Mouse (Mus musculus) E14TG2a.4 (cell line): ENCODE data around the gene Gm20458.

ENCODE experiments used
- H3K27me3 ChIP-seq: 2 replicates; pipeline ENCODE4 v1.6.1; 2014; ENCODE audit warnings: low read length, control low read depth; ENCODE audit not compliant: insufficient read depth
- H3K36me3 ChIP-seq: 2 replicates; pipeline ENCODE4 v1.6.1; 2014; ENCODE audit warnings: low read length, control low read depth; ENCODE audit not compliant: insufficient read depth
- H3K4me1 ChIP-seq: replicated peaks from 2 replicates; pipeline ENCODE4 v1.6.1; 2014; ENCODE audit warnings: low read depth, low read length, control low read depth
- H3K4me3 ChIP-seq: replicated peaks from 2 replicates; pipeline ENCODE4 v1.5.1; 2014; ENCODE audit warnings: mild to moderate bottlenecking, low read length
- H3K9me3 ChIP-seq: 2 replicates; pipeline ENCODE4 v1.6.1; 2014; ENCODE audit warnings: low read length, control low read depth
- CTCF ChIP-seq: conservative IDR thresholded peaks from 2 replicates; pipeline ENCODE4 v1.5.1; 2014; ENCODE audit warnings: low read length
- NANOG ChIP-seq: IDR thresholded peaks from 2 replicates; pipeline ENCODE4 v1.6.1; 2014; ENCODE audit warnings: borderline replicate concordance, low read length, mixed read lengths
- POU5F1 ChIP-seq: IDR thresholded peaks from 2 replicates; pipeline ENCODE4 v1.6.1; 2014; ENCODE audit warnings: low read length, borderline replicate concordance

Gm20458 gene

DNA sequence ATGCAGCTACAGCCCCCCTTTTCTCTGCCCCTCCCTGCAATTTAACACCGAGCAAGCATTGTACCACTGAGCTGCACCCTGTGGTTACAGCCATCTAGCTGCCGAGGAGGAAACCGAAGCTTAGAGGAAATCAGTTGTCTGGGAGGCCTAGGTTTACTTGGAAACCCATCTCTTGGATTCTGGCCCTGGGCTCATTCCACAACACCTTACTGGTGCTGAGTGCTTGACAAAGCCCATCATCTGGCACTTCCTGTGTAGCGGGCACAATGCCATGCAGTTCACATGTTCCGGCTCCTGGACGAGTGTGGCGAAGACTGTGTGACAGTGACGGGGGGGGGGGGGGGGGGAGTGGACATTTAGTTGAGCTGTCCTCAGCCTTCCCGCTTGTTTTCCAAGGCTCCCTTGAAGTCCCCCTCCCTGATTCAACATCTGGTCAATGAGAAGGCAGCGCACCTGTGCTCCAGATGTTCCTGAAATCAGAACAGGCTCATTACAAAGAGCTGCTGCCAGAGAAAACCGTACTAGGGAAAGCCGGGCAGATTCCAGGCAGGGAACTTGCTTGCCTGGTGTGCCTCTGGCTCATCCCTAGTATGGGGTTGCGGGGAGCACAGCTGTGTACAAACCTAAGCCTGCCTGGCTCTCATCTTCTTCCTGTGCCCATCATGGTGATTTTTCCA lies 8.6 kb upstream of the Gm20458 start:
- TF ChIP-seq NANOG (peak; percentile 3; the same call in 1 of the 2 replicates), POU5F1 (no peak)
- no peaks in the 10 kb centered on the region for H3K36me3 ChIP-seq
- H3K4me1 ChIP-seq, result peaks cover 66% of the 10 kb centered on the region
- H3K9me3 ChIP-seq, result 0 out of 2 replicates have a peak, but pooled peaks cover 3% of the 10 kb centered on the region
- H3K27me3 ChIP-seq, result peaks cover 13% of the 10 kb centered on the region; the same call in 1 of the 2 replicates
- 0 out of 2 replicates have a peak overlapping the region, but pooled peaks have one; percentile 10 for H3K4me3 ChIP-seq

DNA sequence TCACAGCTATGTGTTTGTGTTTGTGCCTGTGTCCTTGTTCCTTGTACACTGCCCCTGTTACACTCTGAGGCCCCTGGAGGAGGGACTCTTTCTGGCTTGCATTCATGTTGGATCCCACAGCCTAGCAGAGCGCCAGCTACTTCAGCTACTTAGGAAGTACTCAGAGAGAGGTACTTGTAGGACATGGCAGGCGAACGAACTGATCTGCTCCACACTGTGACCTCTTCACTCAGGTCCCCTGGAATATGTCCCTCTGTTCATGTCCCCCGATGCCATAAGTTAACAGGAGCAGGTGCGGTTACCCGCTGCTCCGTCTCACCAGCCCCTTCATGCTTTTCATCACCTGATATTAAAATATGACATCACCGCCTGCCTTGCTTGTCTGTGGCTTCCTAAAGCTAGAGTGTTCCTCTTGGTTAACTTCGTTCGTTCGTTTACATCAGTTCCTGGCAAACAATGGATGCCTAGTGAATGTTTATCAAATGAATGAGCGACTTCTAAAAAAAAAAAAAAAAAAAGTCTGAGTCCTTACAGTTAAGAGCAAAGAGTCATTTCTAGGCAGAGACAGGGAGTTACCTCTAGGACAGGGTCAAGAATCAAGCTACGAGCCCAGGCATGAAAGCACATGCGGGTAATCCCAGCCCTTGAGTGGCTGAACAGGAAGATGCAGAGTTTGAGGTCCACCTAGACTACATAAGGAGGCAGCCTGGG lies 7.6 kb upstream of the Gm20458 start:
- H3K4me3 ChIP-seq, result no peak overlapping the region
- peaks cover 74% of the 10 kb centered on the region for H3K4me1 ChIP-seq
- TF ChIP-seq CTCF, result no peak
- TF ChIP-seq POU5F1, result no peak
- TF ChIP-seq NANOG, result no peak
- H3K36me3 ChIP-seq, result no peaks in the 10 kb centered on the region
- H3K9me3 ChIP-seq, result 0 out of 2 replicates have a peak, but pooled peaks cover 3% of the 10 kb centered on the region
- peaks cover 13% of the 10 kb centered on the region; the same call in 1 of the 2 replicates for H3K27me3 ChIP-seq

DNA sequence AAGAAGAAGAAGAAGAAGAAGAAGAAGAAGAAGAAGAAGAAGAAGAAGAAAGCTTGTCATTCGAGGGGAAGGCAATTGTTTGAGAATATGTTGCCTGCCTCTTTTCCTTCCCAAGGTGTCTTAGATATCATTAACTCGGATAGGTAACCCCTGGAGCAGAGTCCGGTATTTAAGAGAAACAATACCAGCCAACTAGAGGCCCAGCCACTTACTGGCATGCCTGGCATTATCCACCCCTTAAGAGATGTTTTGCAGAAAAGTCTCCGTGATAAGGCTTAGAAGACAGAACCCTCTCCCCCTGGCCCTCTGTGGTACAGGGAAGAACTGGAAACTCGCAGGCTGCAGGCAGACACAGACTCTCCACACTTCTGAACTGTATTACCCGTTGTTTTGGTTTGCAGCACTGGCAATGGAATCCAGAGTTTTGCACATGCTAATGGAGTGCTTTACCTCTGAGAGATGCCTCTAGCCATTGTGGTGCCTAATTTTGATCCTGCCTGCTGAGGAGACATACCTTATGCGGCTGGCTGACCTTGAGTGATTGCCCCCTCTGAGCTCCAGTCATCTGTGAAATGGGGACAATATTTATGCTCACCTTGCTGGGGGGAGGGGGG lies 6.8 kb upstream of the Gm20458 start:
- H3K9me3 ChIP-seq, result 0 out of 2 replicates have a peak, but pooled peaks cover 3% of the 10 kb centered on the region
- H3K36me3 ChIP-seq, result no peaks in the 10 kb centered on the region
- peaks cover 10% of the 10 kb centered on the region; the same call in 1 of the 2 replicates for H3K27me3 ChIP-seq
- no peak for TF ChIP-seq CTCF
- no peak for TF ChIP-seq POU5F1
- TF ChIP-seq NANOG, result no peak
- H3K4me1 ChIP-seq, result peaks cover 81% of the 10 kb centered on the region
- H3K4me3 ChIP-seq, result no peak overlapping the region

DNA sequence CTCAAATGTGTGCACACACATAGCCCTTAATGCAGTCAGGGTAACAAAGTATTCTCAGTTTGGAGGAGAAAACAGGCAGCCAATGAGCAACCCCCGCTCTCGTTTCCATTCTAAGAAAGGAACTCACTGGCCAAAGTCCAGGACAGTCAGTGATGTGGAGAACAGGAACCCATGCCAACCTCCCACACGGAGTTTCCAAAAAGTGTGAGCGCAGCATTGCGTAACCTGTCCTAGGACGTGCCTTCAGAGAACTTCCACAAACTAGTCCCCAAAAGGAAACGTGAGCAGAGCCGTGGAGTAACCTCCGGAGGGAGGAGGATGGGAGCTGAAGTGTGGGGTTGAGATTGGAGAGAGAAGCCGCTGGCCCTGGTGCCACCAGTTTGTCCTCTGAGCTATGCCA lies 5.9 kb upstream of the Gm20458 start:
- H3K4me1 ChIP-seq, result peaks cover 81% of the 10 kb centered on the region
- no peak for TF ChIP-seq POU5F1
- no peak for TF ChIP-seq NANOG
- TF ChIP-seq CTCF, result no peak
- H3K27me3 ChIP-seq, result 0 out of 2 replicates have a peak, but pooled peaks cover 3% of the 10 kb centered on the region
- no peak overlapping the region for H3K4me3 ChIP-seq
- no peaks in the 10 kb centered on the region for H3K36me3 ChIP-seq
- 0 out of 2 replicates have a peak, but pooled peaks cover 3% of the 10 kb centered on the region for H3K9me3 ChIP-seq

DNA sequence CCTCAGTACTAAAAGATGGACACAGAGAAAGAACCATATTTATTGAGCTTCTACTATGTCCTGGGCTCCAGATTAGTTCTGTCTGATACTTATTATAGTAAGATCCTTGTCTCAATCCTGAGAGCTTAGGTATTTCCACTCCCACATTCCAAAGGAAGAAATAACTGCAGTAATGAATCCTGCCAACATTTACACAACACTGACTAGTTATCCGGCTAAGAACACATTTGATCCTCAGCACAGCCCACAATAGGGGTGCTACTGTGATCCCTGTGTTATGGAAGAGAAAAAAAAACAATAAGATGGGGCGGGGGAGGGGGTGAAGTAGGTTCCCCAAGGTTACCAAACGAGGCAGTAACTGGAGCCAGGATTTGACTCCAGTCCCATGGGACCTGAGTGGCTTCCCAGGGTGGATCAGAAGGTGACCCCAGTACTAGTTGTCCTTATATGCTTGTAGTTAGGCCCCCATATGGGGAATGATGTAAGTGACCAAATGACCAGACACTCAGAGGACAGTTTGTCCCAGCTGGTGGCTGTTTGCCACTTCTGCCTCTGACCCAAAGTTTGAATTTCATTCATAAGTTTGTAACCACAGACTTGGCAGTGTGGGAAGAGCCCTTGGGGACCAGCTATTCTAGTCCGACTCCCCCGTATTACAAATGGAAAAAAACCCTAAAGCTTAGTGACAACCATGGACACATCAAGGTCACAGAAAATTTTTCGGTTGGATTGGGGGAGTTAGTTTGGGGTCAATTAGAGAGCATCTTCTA lies 5.2 kb upstream of the Gm20458 start:
- H3K4me1 ChIP-seq, result peaks cover 80% of the 10 kb centered on the region
- 0 out of 2 replicates have a peak, but pooled peaks cover 3% of the 10 kb centered on the region for H3K27me3 ChIP-seq
- no peak overlapping the region for H3K4me3 ChIP-seq
- H3K9me3 ChIP-seq, result no peaks in the 10 kb centered on the region
- TF ChIP-seq POU5F1, result no peak
- TF ChIP-seq CTCF, result no peak
- TF ChIP-seq NANOG, result peak; percentile 32; the same call in 1 of the 2 replicates
- no peaks in the 10 kb centered on the region for H3K36me3 ChIP-seq

DNA sequence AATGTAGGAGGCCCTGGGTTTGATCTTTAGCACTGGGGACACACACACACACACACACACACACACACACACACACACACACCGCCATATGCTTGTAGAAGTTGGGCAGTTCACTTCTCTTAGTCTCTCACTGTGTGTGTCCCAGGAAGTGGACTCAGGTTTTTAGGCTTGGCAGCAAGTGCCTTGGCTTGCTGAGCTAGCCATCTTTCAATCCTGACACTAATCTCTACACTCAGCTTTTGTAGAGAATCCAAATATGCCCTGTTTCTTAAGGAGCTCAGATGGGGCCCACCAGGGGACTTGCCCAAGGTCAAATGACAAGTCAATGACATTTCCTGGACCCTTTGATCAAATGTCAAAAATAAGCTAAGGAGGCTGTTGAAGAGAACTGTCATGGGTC lies 4.4 kb upstream of the Gm20458 start:
- H3K9me3 ChIP-seq, result no peaks in the 10 kb centered on the region
- peaks cover 72% of the 10 kb centered on the region for H3K4me1 ChIP-seq
- peak overlapping the region; percentile 68 for H3K4me3 ChIP-seq
- H3K27me3 ChIP-seq, result 0 out of 2 replicates have a peak, but pooled peaks cover 3% of the 10 kb centered on the region
- H3K36me3 ChIP-seq, result no peaks in the 10 kb centered on the region
- TF ChIP-seq NANOG (no peak), CTCF (no peak), POU5F1 (no peak)

DNA sequence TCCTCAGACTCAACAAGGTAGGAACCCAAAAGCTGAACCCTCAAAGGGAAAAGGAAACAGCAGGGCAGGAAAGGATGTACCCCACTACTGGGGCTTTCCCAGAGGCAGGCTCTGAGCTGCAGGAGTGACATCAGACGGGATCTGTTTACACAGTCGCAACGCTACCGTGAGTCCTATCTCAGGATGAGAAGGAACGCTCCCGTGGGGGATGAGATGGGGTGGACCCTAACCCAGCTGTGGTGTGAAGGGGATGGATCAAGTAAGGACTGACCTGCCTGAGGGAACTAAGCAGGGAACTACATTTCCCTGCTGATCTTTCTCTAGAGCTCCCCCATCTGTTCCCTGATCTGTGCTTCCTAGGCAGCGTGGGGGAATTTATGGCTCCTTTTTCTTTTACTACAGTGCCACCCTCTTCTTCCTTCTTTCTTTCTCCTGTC lies 3.9 kb upstream of the Gm20458 start, which contains the start of gene Sys1:
TSS of gene Sys1 (plus strand) at position 101 of the 437 bp plus-strand sequence.
- Histone ChIP-seq H3K36me3 (no peaks in the 10 kb centered on the region), H3K27me3 (0 out of 2 replicates have a peak, but pooled peaks cover 3% of the 10 kb centered on the region), H3K4me3 (peak within 1 kb of the TSS; percentile 68), H3K4me1 (peaks cover 72% of the 10 kb centered on the region), H3K9me3 (no peaks in the 10 kb centered on the region)
- no peak for TF ChIP-seq CTCF
- TF ChIP-seq NANOG, result no peak
- no peak for TF ChIP-seq POU5F1

DNA sequence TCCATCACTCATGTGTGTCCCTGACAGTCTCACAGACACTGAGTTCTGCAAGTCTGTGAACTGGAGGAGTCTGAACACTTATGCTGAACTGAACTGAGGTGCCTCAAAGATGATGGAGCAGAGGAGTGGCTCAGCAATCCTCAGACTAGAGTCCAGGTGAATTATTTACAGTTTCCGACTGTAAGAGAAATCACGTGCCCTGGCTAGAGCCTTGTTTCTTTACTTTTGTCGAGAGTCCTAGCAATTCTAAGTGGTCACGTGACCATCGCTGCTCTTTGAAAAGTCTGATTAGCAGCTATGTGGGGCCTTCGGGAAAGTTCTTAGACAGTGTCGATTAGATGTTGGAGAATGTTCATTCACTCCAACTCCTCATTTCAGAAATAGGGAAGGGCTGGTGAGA lies 2.8 kb upstream of the Gm20458 start:
- 0 out of 2 replicates have a peak, but pooled peaks cover 2% of the 10 kb centered on the region for H3K27me3 ChIP-seq
- H3K4me3 ChIP-seq, result no peak overlapping the region
- TF ChIP-seq NANOG, result no peak
- no peak for TF ChIP-seq CTCF
- no peak for TF ChIP-seq POU5F1
- peaks cover 6% of the 10 kb centered on the region for H3K36me3 ChIP-seq
- H3K4me1 ChIP-seq, result peaks cover 72% of the 10 kb centered on the region
- no peaks in the 10 kb centered on the region for H3K9me3 ChIP-seq
